Mouse (Mus musculus): Measurements from ENCODE around the gene Tspan5. TPM values are rescaled to one million over a fixed set of nuclear protein-coding genes. Genes with fewer than 3 reads are reported as not detected.

The Tspan5 gene
- polyA plus RNA-seq, 1 experiment from 2014 or later = 4.3 TPM

DNA sequence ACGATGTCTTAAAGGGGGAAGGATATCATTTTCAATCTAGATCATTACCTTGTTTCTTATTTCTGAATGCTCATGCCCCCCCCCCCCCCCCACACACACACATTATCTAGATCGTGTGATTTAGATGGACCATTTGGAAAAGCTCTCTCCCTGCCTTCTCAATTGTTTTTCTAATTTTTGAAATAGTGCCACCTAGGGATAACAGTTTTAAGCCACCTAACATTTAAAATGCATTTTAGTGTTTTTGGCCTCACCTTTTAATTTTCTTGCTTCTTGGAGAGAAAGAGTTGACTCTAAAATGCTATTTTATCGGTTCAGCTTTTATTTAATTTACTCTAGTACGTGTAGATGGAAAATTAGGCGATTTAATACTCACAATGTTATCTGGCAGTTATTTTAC lies 94.9 kb downstream of the Tspan5 start:
- Histone ChIP-seq H3K27ac (no peak overlapping the region), H3K4me2 (no peak overlapping the region), H3K9ac (no peak overlapping the region), H3K4me3 (replicated peaks) (no peak overlapping the region), H3K36me3 (no peaks in the 10 kb centered on the region), H3K27me3 (no peaks in the 10 kb centered on the region), H3K4me1 (replicated peaks) (no peaks in the 10 kb centered on the region), H3K9me3 (replicated peaks) (no peaks in the 10 kb centered on the region)
- no peak for ATAC-seq (ENCODE audit: low read depth)
- no peak for DNase-seq
- WGBS (ENCODE audit: insufficient replicate concordance) = 67% methylated on average over 5 of the region's 5 CpGs

GRCm38 (mm10) chr3:138837651-138838050 lies 95.7 kb downstream of the Tspan5 start:
- H3K4me3 ChIP-seq (replicated peaks) = no peak overlapping the region
- no peaks in the 10 kb centered on the region for H3K36me3 ChIP-seq
- DNase-seq = no peak
- 76% methylated on average over 6 of the region's 6 CpGs for WGBS (ENCODE audit: insufficient replicate concordance)
- no peaks in the 10 kb centered on the region for H3K4me1 ChIP-seq (replicated peaks)
- H3K27me3 ChIP-seq = no peaks in the 10 kb centered on the region
- H3K9ac ChIP-seq = no peak overlapping the region
- no peaks in the 10 kb centered on the region for H3K9me3 ChIP-seq (replicated peaks)
- no peak for ATAC-seq (ENCODE audit: low read depth)
- no peak overlapping the region for H3K27ac ChIP-seq
- H3K4me2 ChIP-seq = no peak overlapping the region

- DNase-seq (no peak), ATAC-seq (ENCODE audit: low read depth) (no peak)
- Histone ChIP-seq H3K4me2 (no peak overlapping the region), H3K4me3 (replicated peaks) (no peak overlapping the region), H3K27me3 (no peaks in the 10 kb centered on the region), H3K36me3 (no peaks in the 10 kb centered on the region), H3K9ac (no peak overlapping the region), H3K27ac (no peak overlapping the region), H3K4me1 (replicated peaks) (no peaks in the 10 kb centered on the region), H3K9me3 (replicated peaks) (no peaks in the 10 kb centered on the region)
- 56% methylated on average over 6 of the region's 6 CpGs for WGBS (ENCODE audit: insufficient replicate concordance)
Observed at GRCm38 (mm10) chr3:138839656-138840055, 97.7 kb downstream of the Tspan5 start.

- Histone ChIP-seq H3K27me3 (no peaks in the 10 kb centered on the region), H3K9me3 (replicated peaks) (no peaks in the 10 kb centered on the region), H3K4me1 (replicated peaks) (no peaks in the 10 kb centered on the region), H3K27ac (no peak overlapping the region), H3K36me3 (no peaks in the 10 kb centered on the region), H3K4me2 (no peak overlapping the region), H3K9ac (no peak overlapping the region), H3K4me3 (replicated peaks) (no peak overlapping the region)
- WGBS (ENCODE audit: insufficient replicate concordance) = 68% methylated on average over 5 of the region's 5 CpGs
- DNase-seq (no peak), ATAC-seq (ENCODE audit: low read depth) (no peak)
Observed at GRCm38 (mm10) chr3:138841288-138841687, 99.3 kb downstream of the Tspan5 start.

DNA sequence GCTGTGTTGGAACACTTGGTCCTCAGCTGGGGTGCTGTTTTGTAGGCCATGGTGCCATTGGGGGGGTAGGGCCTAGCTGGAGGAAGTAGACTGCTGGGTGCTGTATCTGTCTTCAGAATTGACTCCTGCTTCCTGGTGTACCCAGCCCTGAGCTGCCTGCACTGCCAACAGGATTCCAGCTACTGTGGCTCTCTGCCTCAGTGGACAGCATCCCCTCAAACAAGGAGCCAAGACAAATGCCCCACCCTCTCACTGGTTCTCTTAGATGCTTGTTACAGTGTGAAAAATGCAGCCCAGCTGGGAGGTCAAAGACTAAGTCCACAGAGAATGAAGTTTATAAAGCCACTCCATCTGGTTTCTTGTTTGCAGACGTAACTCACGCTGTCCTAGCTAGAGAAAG lies 101.2 kb downstream of the Tspan5 start:
- no peak for ATAC-seq (ENCODE audit: low read depth)

DNA sequence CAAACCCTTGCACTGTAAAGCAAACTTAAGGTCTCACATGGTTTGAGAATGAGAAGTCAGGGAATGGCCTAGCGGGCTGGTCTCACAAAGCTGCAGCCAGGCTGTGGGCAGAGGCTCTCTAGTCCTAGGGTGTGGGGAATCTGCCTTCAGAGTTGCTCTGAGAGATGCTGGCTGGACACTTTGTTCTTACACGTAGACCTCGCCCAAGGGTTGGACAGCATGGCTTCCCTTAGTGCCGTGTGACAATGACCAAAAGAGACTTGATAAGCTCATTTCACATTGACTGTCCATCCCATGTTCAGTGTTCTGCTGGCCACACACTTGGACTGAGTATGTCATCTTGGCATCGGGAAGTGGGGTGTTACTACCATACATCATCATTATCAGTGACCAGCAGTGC lies 101.6 kb downstream of the Tspan5 start:
- Histone ChIP-seq H3K4me2 (no peak overlapping the region), H3K27me3 (no peaks in the 10 kb centered on the region), H3K36me3 (no peaks in the 10 kb centered on the region), H3K27ac (no peak overlapping the region), H3K9ac (no peak overlapping the region), H3K9me3 (replicated peaks) (no peaks in the 10 kb centered on the region), H3K4me1 (replicated peaks) (no peaks in the 10 kb centered on the region), H3K4me3 (replicated peaks) (no peak overlapping the region)
- 73% methylated on average over 5 of the region's 5 CpGs for WGBS (ENCODE audit: insufficient replicate concordance)
- DNase-seq (no peak), ATAC-seq (ENCODE audit: low read depth) (no peak)

More for the DNA sequence above, 101.2 kb downstream of the Tspan5 start:
- Histone ChIP-seq H3K4me1 (replicated peaks) (no peaks in the 10 kb centered on the region), H3K27ac (no peak overlapping the region), H3K4me3 (replicated peaks) (no peak overlapping the region), H3K9me3 (replicated peaks) (no peaks in the 10 kb centered on the region), H3K9ac (no peak overlapping the region), H3K36me3 (no peaks in the 10 kb centered on the region), H3K27me3 (no peaks in the 10 kb centered on the region), H3K4me2 (no peak overlapping the region)
- no peak for DNase-seq
- WGBS (ENCODE audit: insufficient replicate concordance) = 89% methylated on average over 2 of the region's 2 CpGs

DNA sequence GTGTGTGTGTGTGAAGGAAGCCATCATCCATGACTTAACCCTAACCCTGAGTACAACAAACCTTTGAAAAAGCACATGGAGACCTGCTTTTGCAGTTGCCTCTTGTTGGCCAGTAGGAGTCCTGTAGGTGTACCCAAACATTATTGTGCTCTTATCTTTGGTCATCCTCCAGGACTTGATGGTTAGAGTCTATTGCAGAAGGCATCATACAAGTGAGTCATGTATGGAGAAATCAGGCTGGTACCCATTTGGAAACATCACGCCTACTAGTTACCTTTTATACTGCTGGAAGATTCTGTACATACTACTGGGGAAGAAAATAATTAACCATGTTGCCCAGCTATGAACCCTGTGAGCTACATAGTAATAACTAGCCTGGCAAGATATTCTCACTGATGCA lies 103.8 kb downstream of the Tspan5 start:
- H3K4me3 ChIP-seq (replicated peaks) = no peak overlapping the region
- no peaks in the 10 kb centered on the region for H3K9me3 ChIP-seq (replicated peaks)
- no peak overlapping the region for H3K4me2 ChIP-seq
- no peaks in the 10 kb centered on the region for H3K36me3 ChIP-seq
- no peak for DNase-seq
- no peak overlapping the region for H3K9ac ChIP-seq
- H3K4me1 ChIP-seq (replicated peaks) = no peaks in the 10 kb centered on the region
- no peaks in the 10 kb centered on the region for H3K27me3 ChIP-seq
- H3K27ac ChIP-seq = no peak overlapping the region
- 73% methylated on average over 1 of the region's 1 CpGs for WGBS (ENCODE audit: insufficient replicate concordance)
- no peak for ATAC-seq (ENCODE audit: low read depth)

GRCm38 (mm10) chr3:138847809-138848208 lies 105.8 kb downstream of the Tspan5 start:
- Histone ChIP-seq H3K4me2 (no peak overlapping the region), H3K27ac (no peak overlapping the region), H3K9me3 (replicated peaks) (no peaks in the 10 kb centered on the region), H3K4me3 (replicated peaks) (no peak overlapping the region), H3K36me3 (no peaks in the 10 kb centered on the region), H3K27me3 (no peaks in the 10 kb centered on the region), H3K9ac (no peak overlapping the region), H3K4me1 (replicated peaks) (no peaks in the 10 kb centered on the region)
- ATAC-seq (ENCODE audit: low read depth) (no peak), DNase-seq (no peak)
- 63% methylated on average over 3 of the region's 3 CpGs for WGBS (ENCODE audit: insufficient replicate concordance)

GRCm38 (mm10) chr3:138849755-138850301 lies 107.8 kb downstream of the Tspan5 start:
- Histone ChIP-seq H3K36me3 (no peaks in the 10 kb centered on the region), H3K9me3 (replicated peaks) (no peaks in the 10 kb centered on the region), H3K9ac (no peak overlapping the region), H3K4me1 (replicated peaks) (no peaks in the 10 kb centered on the region), H3K27ac (no peak overlapping the region), H3K27me3 (no peaks in the 10 kb centered on the region), H3K4me2 (no peak overlapping the region), H3K4me3 (replicated peaks) (no peak overlapping the region)
- DNase-seq (no peak), ATAC-seq (ENCODE audit: low read depth) (no peak)
- 65% methylated on average over 11 of the region's 11 CpGs for WGBS (ENCODE audit: insufficient replicate concordance)

DNA sequence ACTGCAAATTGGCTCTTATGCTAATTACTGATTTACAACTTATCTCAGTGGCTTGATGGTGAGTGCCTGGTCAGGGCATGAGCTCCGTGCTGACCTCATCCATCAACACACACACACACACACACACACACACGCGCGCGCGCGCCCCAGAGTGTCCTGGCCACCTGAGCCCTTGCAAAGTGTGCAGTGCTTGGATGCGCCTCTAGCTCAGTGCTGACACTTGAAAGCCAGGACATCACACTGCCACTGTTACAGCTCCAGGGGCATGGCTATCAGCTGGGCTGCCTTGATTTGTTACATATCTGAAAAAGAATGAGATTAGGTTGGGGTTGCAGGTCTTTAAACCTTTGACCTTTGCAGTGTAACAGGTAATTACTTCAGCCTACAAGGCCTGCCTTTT lies 109.9 kb downstream of the Tspan5 start:
- DNase-seq (no peak), ATAC-seq (ENCODE audit: low read depth) (no peak)
- Histone ChIP-seq H3K4me3 (replicated peaks) (no peak overlapping the region), H3K27ac (no peak overlapping the region), H3K9me3 (replicated peaks) (no peaks in the 10 kb centered on the region), H3K27me3 (no peaks in the 10 kb centered on the region), H3K4me2 (no peak overlapping the region), H3K9ac (no peak overlapping the region), H3K36me3 (no peaks in the 10 kb centered on the region), H3K4me1 (replicated peaks) (no peaks in the 10 kb centered on the region)
- WGBS (ENCODE audit: insufficient replicate concordance) = 74% methylated on average over 8 of the region's 8 CpGs

DNA sequence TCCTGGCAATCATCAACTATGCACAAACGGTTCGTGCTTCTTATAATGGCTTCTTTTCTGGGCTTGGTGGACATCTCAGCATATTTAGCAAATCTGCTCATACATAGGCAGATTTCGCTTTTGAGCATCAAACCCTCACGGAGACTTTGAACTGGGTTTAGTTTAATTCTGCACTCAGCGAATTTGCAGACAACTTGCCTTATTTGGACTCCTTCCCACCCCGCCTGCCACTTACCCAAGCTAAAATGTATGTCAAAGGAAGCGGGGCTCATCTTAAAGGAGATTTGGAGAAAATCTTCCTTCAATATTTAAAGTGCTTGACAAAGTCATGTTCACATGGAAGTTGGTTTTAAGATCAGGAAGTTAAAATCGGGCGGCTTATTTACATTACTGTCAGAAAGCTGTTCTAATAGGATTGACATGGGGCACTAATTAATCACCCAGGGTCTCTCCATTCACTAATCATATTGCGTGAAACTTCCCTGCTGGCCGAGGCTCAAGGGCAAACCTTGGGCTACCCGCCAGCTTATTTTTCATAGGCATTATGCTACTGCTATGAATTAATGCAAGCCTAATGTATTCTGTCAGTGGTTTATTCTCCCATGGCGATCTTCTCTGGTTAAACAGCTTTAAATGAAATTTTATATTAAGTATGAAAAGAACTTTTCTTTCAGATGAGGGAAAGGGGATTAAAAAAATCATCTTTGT lies 111.1 kb downstream of the Tspan5 start:
- Histone ChIP-seq H3K27ac (no peak overlapping the region), H3K36me3 (no peaks in the 10 kb centered on the region), H3K27me3 (no peaks in the 10 kb centered on the region), H3K9ac (no peak overlapping the region), H3K4me1 (replicated peaks) (no peaks in the 10 kb centered on the region), H3K9me3 (replicated peaks) (no peaks in the 10 kb centered on the region), H3K4me3 (replicated peaks) (no peak overlapping the region), H3K4me2 (no peak overlapping the region)
- WGBS (ENCODE audit: insufficient replicate concordance) = 63% methylated on average over 13 of the region's 13 CpGs
- ATAC-seq (ENCODE audit: low read depth) (no peak), DNase-seq (no peak)
